14 mouse cellular contexts compared by ENCODE assay signal in the genomic region with DNA sequence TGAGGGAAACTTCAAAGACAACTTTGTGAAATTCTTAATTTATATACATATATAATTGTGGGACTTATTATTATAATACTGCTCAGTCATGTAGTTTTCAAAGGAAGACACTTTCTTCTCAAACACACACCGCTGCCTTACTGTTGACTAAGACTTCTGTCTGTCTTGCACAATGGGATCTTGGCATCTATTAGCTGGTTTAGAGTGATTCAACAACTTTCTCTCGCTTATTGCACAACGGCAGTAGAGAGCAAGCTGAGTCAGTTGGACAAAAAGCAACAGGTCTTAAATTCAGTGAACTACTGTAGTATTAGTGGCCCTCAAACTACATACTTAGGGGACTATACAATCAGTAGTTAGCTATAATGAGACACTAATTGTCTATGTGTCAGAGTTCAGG. TPM values are rescaled to one million over a fixed set of nuclear protein-coding genes. Genes with fewer than 3 reads are reported as not detected.
DNase-seq lines count a peak whose midpoint lies in the region; ATAC-seq and TF ChIP-seq lines count a peak whose summit lies in the region.
"Had no signal": no experiment of that assay in that cellular context is flagged by ENCODE, and none has a peak within 500 bp of the region (broad histone marks: within the 10 kb centered on the region; RNA-seq: fewer than 3 reads in every experiment).

No protein-coding gene starts in this region.

- H3K9ac ChIP-seq in lung, embryonic 16.5 days (ENCODE audit: low read length): no peak overlapping the region
- H3K9ac ChIP-seq: forebrain, embryonic 15.5 days; heart, embryonic 13.5 days; midbrain, embryonic 15.5 days; stomach, embryonic 15.5 days had no signal

- H3K36me3 ChIP-seq in lung, embryonic 16.5 days (ENCODE audit: control insufficient read depth, insufficient read depth, low read length): no peaks in the 10 kb centered on the region
- H3K36me3 ChIP-seq: forebrain, embryonic 15.5 days; heart, embryonic 13.5 days; midbrain, embryonic 15.5 days; stomach, embryonic 15.5 days had no signal

- no peak for TF ChIP-seq POLR2A in lung, adult 2 months (IDR thresholded peaks at IDR 0.05; ENCODE audit: borderline replicate concordance, extremely low read depth, low read depth, low read length)

- no peak overlapping the region for H3K4me3 ChIP-seq in lung, embryonic 16.5 days (ENCODE audit: low read length)
- no peak overlapping the region for H3K4me3 ChIP-seq in lung, adult 2 months (replicated peaks; ENCODE audit: extremely low read depth, low read depth, low read length)
- H3K4me3 ChIP-seq: forebrain, embryonic 15.5 days; heart, embryonic 13.5 days; midbrain, embryonic 15.5 days; stomach, embryonic 15.5 days had no signal

- WGBS in lung, embryonic 16.5 days: 64% methylated on average over 3 of the region's 3 CpGs
- 55% methylated on average over 3 of the region's 3 CpGs for WGBS in lung, adult 2 months

- H3K27ac ChIP-seq in lung, embryonic 16.5 days (ENCODE audit: low read length): no peak overlapping the region
- H3K27ac ChIP-seq: forebrain, embryonic 15.5 days; heart, embryonic 13.5 days; kidney, postnatal 0 days; midbrain, embryonic 15.5 days; stomach, embryonic 15.5 days had no signal

- TF ChIP-seq CTCF in lung, adult 2 months (IDR thresholded peaks at IDR 0.05; ENCODE audit: insufficient read depth, low read length): no peak

- peak; percentile 45; the same call in 1 of the 2 replicates for ATAC-seq in lung, embryonic 16.5 days (ENCODE audit: low read depth)
- ATAC-seq: forebrain, embryonic 15.5 days; midbrain, embryonic 15.5 days had no signal

- H3K9me3 ChIP-seq in lung, embryonic 16.5 days (ENCODE audit: control insufficient read depth, low read length): no peaks in the 10 kb centered on the region
- H3K9me3 ChIP-seq: forebrain, embryonic 15.5 days; heart, embryonic 13.5 days; midbrain, embryonic 15.5 days; stomach, embryonic 15.5 days had no signal

- H3K4me2 ChIP-seq in lung, embryonic 16.5 days (ENCODE audit: low read depth, low read length): no peak overlapping the region
- H3K4me2 ChIP-seq: forebrain, embryonic 15.5 days; heart, embryonic 13.5 days; midbrain, embryonic 15.5 days; stomach, embryonic 15.5 days had no signal

- H3K27me3 ChIP-seq in lung, embryonic 16.5 days (ENCODE audit: control insufficient read depth, insufficient read depth, low read depth, low read length): no peaks in the 10 kb centered on the region
- H3K27me3 ChIP-seq: forebrain, embryonic 15.5 days; heart, embryonic 13.5 days; midbrain, embryonic 15.5 days; stomach, embryonic 15.5 days had no signal

- DNase-seq in adrenal gland, adult 8-10 months: peak; percentile 39
- no peak for DNase-seq in adrenal gland, adult 18-20 months (ENCODE audit: low spot score in 2 of 2)
- DNase-seq in lung, adult 2 months: no peak
- peak; percentile 52 for DNase-seq in lung, postnatal 10 days
- no peak for DNase-seq in cerebellum, postnatal 4 days (ENCODE audit: low spot score in 2 of 2)
- no peak for DNase-seq in layer of hippocampus, adult 11-12 months (ENCODE audit: low spot score)
- DNase-seq in embryo, embryonic 11 days: no peak
- DNase-seq: right cerebral cortex, postnatal 25 days had no signal

- no peaks in the 10 kb centered on the region for H3K4me1 ChIP-seq in lung, embryonic 16.5 days (replicated peaks; ENCODE audit: control insufficient read depth, insufficient read depth, low read length)
- H3K4me1 ChIP-seq in lung, adult 2 months (ENCODE audit: control insufficient read depth, insufficient read depth, low read length): peaks cover 3% of the 10 kb centered on the region; the same call in 1 of the 2 replicates
- H3K4me1 ChIP-seq: forebrain, embryonic 15.5 days; heart, embryonic 13.5 days; midbrain, embryonic 15.5 days; stomach, embryonic 15.5 days had no signal

RNA-seq across cellular contexts. Expression of a gene that starts 25.0 kb away (rescaled TPM):
- total RNA-seq in adrenal gland, adult 8-10 months (2022): 1,000 to 10,000 TPM in 2 of 4 experiments, 100 to 1,000 TPM in 2; 972 to 1,094 (median 1,035) TPM
- 1,000 to 10,000 TPM; 1,124 to 1,128 TPM for total RNA-seq in adrenal gland, adult 18-20 months (2021)
- 1,001 and 1,063 TPM in 2 replicates for polyA plus RNA-seq in lung, embryonic 16.5 days (2015; fragmentation: Nextera tagmentation; extraction: Ambion mirVana)
- polyA plus RNA-seq in lung, adult 2 months (2012; rRNA removed): 1,455 and 1,580 TPM in 2 replicates

Comparison
In these comparisons a context has a peak if more than half of its experiments do, and no peak if none do; other contexts are left out.
1. DNase-seq: peak in adrenal gland, adult 8-10 months (single experiment) and lung, postnatal 10 days (single experiment); none in adrenal gland, adult 18-20 months (0 of 2), lung, adult 2 months (single experiment), cerebellum, postnatal 4 days (0 of 2), layer of hippocampus, adult 11-12 months (single experiment) and embryo, embryonic 11 days (single experiment).